Mouse (Mus musculus) erythroblast, embryonic 14.5 days (primary cell): ENCODE results near the gene Thbd. TPM values are rescaled to one million over a fixed set of nuclear protein-coding genes. Genes with fewer than 3 reads are reported as not detected.

Source experiments
- H3K27me3 ChIP-seq: 2 replicates; pipeline ENCODE4 v1.6.1; 2012; ENCODE audit warnings: inconsistent platforms; ENCODE audit not compliant: control insufficient read depth
- H3K36me3 ChIP-seq: 2 replicates; pipeline ENCODE4 v1.6.1; 2012; ENCODE audit warnings: mild to moderate bottlenecking, inconsistent platforms; ENCODE audit not compliant: control insufficient read depth
- H3K4me1 ChIP-seq: 2 replicates; pipeline ENCODE4 v1.6.1; 2012; ENCODE audit warnings: inconsistent platforms; ENCODE audit not compliant: control insufficient read depth
- H3K4me3 ChIP-seq: replicated peaks from 2 replicates; pipeline ENCODE3; 2012; ENCODE audit warnings: moderate library complexity, mild to moderate bottlenecking, inconsistent platforms
- H3K9me3 ChIP-seq: 2 replicates; pipeline ENCODE4 v1.6.1; 2012; ENCODE audit warnings: low read length, inconsistent platforms, mixed read lengths; ENCODE audit not compliant: control insufficient read depth
- GATA1 ChIP-seq: IDR thresholded peaks from 2 replicates; pipeline ENCODE4 v1.6.1; 2012; ENCODE audit warnings: low read length, inconsistent platforms, mixed read lengths
- TAL1 ChIP-seq: IDR thresholded peaks from 3 replicates; pipeline ENCODE4 v1.6.1; 2012; ENCODE audit warnings: low read length, inconsistent platforms, mixed read lengths
- polyA plus RNA-seq: library from polyadenylated mRNA; stranded (reverse); fragments of >175 nt; gene quantifications from 2 replicates; pipeline ENCODE4 v1.2.3, GENCODE M21; 2012

The Thbd gene
- polyA plus RNA-seq, 1 experiment: not detected

GRCm38 (mm10) chr2:148378817-148379342, 29.1 kb downstream of the Thbd start:
- H3K27me3 ChIP-seq: no peaks in the 10 kb centered on the region
- no peak for TF ChIP-seq TAL1
- TF ChIP-seq GATA1: no peak
- H3K9me3 ChIP-seq: no peaks in the 10 kb centered on the region
- H3K4me1 ChIP-seq: no peaks in the 10 kb centered on the region
- H3K4me3 ChIP-seq: no peak overlapping the region
- no peaks in the 10 kb centered on the region for H3K36me3 ChIP-seq

- Histone ChIP-seq H3K4me1 (no peaks in the 10 kb centered on the region), H3K4me3 (no peak overlapping the region), H3K9me3 (no peaks in the 10 kb centered on the region), H3K27me3 (no peaks in the 10 kb centered on the region), H3K36me3 (no peaks in the 10 kb centered on the region)
- no peak for TF ChIP-seq GATA1
- TF ChIP-seq TAL1: no peak
Observed at GRCm38 (mm10) chr2:148375326-148376150, 32.5 kb downstream of the Thbd start.

- Histone ChIP-seq H3K36me3 (no peaks in the 10 kb centered on the region), H3K9me3 (no peaks in the 10 kb centered on the region), H3K4me3 (no peak overlapping the region), H3K4me1 (no peaks in the 10 kb centered on the region), H3K27me3 (no peaks in the 10 kb centered on the region)
- no peak for TF ChIP-seq TAL1
- no peak for TF ChIP-seq GATA1
Observed at GRCm38 (mm10) chr2:148373602-148374071, 34.4 kb downstream of the Thbd start.

- H3K27me3 ChIP-seq: no peaks in the 10 kb centered on the region
- H3K4me3 ChIP-seq: no peak overlapping the region
- no peaks in the 10 kb centered on the region for H3K4me1 ChIP-seq
- H3K9me3 ChIP-seq: no peaks in the 10 kb centered on the region
- TF ChIP-seq GATA1 (no peak), TAL1 (no peak)
- H3K36me3 ChIP-seq: no peaks in the 10 kb centered on the region
Observed at GRCm38 (mm10) chr2:148371743-148372630, 36.0 kb downstream of the Thbd start.

- Histone ChIP-seq H3K4me1 (no peaks in the 10 kb centered on the region), H3K27me3 (no peaks in the 10 kb centered on the region), H3K36me3 (no peaks in the 10 kb centered on the region), H3K4me3 (no peak overlapping the region), H3K9me3 (no peaks in the 10 kb centered on the region)
- no peak for TF ChIP-seq GATA1
- TF ChIP-seq TAL1: no peak
Observed at GRCm38 (mm10) chr2:148365227-148365626, 42.8 kb downstream of the Thbd start.

GRCm38 (mm10) chr2:148364536-148364935, 43.5 kb downstream of the Thbd start:
- TF ChIP-seq GATA1 (no peak), TAL1 (no peak)
- Histone ChIP-seq H3K27me3 (no peaks in the 10 kb centered on the region), H3K4me1 (no peaks in the 10 kb centered on the region), H3K36me3 (no peaks in the 10 kb centered on the region), H3K9me3 (no peaks in the 10 kb centered on the region), H3K4me3 (no peak overlapping the region)

GRCm38 (mm10) chr2:148357145-148357544, 50.8 kb downstream of the Thbd start:
- Histone ChIP-seq H3K36me3 (no peaks in the 10 kb centered on the region), H3K4me1 (no peaks in the 10 kb centered on the region)
- no peak for TF ChIP-seq GATA1
- TF ChIP-seq TAL1: no peak

More at GRCm38 (mm10) chr2:148357145-148357544, 50.8 kb downstream of the Thbd start:
- no peaks in the 10 kb centered on the region; the same call in 1 of the 2 replicates for H3K9me3 ChIP-seq
- H3K4me3 ChIP-seq: no peak overlapping the region
- no peaks in the 10 kb centered on the region for H3K27me3 ChIP-seq

Other genes starting within 250 kb of the Thbd start
- gene Sstr4, start 12.8 kb downstream of the Thbd start, polyA plus RNA-seq: not detected in 2 replicates
- gene Cd93, start 35.4 kb upstream of the Thbd start, polyA plus RNA-seq: 0.01 TPM in 2 replicates